Mouse (Mus musculus) forelimb bud, embryonic 11.5 days (tissue): ENCODE results near the gene Il18r1.
A peak's percentile ranks its signal among the peaks of the same experiment; 100 is the strongest.

ENCODE experiments used
- DNase-seq: peaks from one replicate; pipeline ENCODE4 v3.0.0-alpha.2; 2012; ENCODE audit warnings: low read depth, low spot score

Il18r1 gene

DNA sequence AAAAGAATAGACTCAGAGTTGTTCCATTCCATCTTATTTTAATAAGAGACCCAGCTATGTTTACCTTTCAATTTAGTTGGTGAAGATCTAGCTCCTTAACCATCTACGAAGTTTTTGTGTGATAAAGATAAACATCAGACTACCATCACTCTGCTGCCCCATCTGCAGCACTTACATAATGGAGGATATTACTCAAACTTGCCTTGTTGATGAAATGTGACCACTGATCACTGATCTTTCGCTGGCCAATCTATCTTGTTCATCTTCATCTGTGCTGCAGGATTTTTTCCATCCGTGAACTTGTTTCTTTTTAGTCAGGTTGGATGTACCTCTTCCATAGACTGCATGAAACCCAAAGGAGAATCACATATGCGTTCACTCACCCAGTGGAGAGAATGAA is 29.2 kb downstream of the Il18r1 start:
- DNase-seq = no peak

DNA sequence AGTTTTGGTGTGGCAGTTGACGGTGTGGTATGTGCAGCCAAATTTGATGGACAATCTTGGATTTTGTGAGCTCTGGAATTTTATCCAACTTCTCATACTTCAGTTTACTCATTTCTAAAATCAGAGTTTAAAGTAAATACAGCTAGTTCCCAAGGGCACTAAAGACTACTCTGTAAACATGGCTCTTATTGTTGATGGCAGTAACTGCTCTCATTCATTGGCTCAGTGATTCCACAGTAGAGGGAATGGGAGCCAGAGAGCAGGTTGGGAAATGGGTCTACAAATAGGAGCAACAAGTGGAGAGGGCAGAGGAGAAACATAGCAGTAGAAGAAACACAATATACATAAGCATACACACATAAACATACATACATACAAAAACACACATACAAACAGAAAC is 34.4 kb downstream of the Il18r1 start:
- no peak for DNase-seq

DNA sequence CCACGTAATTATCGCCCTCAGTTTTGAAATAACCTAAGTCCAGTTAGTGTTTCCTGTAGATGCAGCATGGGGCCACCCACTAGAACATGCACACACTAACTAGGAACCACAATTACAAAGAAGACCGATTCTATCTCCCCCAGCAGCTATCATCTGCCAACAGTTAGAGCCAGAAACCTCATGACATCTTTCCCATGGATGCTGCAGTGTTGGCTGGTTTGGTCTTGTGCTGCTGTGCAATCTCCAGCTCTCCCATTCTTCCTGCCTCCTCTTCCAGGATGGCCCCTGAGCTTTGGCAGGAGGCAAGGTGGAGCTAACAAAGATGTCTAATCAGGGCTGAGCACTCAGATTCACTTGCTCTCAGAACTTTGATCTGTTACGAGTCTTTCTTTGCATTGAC is 35.8 kb downstream of the Il18r1 start:
- DNase-seq = no peak

DNA sequence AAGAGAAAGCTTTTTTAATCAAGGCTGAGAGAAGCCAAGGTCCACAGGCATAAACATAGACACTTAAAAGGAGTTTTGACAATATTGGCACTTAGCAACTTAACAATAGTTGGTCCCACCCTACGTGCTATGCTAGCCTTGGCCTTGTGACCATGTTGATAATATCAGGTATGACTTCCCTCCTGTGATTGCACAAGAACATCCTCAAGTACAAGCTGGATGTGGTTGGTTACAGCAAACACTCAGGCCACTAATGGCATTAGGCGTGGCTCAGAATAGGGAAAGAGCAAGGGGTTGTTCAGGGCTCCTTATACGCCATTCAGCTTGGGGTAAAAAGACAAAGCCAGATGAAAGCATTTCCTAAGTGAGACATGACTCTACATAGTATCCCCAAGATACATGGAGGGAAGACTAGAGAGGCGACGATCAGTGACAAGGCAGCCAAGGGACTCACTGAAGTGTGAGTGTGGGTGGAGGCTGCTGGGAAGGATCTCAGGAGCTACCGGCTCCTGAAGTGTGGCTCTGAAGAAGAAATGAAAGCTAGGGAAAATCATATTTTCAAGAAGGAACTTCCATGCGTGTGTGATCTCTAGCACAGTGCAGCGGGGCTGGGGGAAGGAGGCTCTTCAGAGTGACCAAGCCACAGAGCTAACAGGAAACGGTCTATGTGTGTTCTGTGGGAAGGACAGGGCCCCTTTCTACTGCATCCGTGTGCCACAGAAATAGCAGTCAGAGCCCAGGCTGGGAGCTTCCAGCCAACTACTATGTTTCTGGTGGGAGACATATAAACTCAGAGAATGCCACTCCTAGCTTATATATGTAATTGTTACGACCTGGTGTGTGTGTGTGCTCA is 36.4 kb downstream of the Il18r1 start:
- no peak for DNase-seq

DNA sequence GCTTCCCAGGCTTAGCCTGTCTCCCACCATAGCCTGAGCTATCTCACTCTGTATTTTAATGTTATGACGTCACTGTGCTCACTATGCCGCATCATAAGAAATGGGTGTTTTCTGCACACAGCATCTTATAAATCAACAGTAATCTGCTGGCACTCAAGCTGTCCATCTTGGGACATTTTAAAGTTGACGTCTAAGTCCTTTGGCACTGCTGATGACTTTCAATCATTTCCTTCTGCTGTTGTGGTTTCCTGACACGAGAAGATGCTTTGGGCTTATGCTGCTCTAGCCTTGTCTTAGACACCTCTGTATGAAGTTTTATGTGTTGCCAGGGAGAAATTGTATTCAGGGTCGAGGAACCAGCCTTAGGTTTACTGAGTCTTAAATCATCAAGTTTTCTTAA is 39.2 kb downstream of the Il18r1 start:
- DNase-seq = no peak

DNA sequence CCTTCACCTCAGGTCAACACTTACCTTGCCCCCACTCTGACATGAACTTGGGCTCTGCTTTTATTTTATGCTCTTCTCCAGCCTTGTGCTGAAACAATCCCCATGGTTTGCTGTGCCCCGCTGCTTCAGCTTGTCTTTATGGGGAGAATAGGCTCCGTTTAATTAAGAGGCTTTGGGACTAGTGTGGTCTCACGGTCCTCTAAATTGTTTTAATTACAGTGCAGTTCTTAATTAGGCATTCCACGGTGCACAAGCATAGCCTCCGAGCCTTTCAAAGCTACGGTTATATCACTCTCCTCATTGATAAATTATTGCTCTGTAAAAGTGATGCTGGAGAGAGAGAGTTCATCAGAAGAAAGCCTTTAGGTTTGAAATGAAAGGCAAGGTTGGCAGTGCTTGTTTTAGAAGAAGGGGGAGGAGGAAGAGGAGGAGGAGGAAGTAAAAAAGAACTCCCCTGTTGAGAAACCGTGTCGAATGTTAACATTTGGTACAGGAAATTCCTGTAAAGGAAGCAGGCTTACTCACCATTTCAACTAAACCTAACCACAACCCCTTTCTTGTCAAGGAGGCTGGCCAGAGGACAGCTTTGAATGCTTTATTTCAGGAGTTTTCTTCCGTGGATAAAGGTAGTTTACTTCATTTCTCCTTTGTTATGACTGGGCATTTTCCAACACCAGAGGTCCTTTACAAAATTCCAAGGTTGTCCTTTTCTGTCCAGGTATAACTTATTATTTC is 49.7 kb downstream of the Il18r1 start, which contains the start of gene Il18rap:
TSS of gene Il18rap (plus strand) at position 512 of the 735 bp plus-strand sequence.
- peak; percentile 1 for DNase-seq

DNA sequence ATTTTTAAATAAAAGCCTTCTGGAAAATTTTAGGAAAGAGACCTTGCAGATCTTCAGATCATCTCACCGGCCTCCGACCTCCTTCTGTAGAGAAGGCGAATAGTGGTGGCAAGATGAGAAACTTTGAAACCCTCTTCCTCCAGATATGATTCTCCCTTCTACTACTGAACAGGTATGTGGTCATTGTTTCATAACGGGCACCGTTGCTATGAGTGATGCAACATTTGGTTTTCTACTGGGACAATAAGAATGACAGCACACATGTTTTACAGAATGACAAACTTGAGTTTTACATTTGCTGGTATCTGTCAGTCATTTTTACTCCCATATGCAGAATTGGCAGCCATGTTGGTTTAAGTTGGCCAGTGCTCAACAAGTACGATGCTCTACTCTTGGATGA is 51.0 kb downstream of the Il18r1 start:
- no peak for DNase-seq

DNA sequence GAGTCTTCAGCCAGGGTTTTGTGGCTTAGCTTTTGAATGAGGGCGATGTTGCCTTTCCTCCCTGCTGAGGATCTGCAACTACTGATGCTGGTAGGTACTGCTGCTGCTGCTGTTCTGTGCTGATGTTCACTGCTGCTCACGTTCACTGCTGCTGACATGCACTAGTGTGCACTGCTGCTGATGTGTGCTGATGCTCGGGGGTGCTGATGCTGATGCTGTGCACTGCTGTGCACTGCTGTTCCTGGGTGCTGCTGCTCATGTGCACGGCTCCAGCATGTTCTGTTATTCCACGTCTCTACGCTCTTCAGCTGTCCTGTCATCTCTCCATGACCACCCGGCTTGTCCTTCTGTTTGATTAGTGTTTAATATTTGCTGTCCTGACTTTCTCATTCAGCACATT is 57.6 kb downstream of the Il18r1 start:
- DNase-seq = no peak

DNA sequence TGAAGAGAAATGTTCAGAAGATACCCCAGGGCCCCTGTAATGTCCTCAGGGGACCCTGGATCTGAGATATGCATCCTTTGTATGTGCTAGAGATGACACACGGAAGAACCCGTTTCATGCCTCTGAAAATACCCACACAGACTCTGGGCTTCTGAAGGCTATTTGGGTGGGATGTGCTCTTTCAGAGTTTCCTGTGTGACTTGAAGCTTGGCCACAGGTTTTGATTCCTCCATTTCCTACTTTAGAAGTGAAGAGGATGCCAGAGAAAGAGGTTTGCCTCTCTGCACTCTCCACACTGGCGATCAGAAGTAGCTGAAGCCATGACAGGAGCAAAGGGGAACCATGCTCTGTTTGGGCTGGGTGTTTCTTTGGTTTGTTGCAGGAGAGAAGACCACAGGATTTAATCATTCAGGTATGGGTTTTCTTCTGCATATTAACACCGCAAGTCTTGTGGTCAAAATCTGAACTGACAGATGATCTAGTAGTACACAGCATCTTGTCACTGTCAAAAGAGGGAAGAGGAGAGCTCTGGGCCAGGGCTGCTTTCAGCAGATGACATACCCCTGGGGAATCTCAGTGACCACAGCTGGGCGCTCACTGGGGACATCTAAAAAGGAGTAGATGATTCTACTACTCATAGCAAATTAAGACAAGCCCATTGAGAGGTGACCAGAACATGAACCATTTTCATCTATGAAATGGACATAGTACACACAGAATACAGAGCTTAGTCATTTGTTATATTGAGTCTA is 58.8 kb downstream of the Il18r1 start:
- DNase-seq = no peak

DNA sequence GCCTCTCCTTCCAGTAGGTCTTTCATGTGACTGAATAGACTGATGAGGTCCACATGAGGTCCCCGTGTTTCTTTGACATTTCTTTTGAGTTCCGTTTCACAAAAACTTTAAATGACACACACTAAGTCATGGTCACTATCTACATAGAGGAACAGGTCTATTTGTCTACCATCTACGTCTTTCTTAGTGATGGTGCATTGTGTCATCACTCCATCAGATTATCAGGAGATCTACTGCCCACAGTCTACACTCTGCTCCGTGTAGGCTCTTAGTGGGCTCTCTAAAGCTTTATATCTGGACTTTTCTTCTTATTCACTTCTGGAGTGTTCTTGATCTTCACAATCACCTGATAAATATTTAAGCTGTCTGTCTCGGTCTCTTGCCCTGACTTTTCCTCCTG is 63.9 kb downstream of the Il18r1 start:
- DNase-seq = no peak

DNA sequence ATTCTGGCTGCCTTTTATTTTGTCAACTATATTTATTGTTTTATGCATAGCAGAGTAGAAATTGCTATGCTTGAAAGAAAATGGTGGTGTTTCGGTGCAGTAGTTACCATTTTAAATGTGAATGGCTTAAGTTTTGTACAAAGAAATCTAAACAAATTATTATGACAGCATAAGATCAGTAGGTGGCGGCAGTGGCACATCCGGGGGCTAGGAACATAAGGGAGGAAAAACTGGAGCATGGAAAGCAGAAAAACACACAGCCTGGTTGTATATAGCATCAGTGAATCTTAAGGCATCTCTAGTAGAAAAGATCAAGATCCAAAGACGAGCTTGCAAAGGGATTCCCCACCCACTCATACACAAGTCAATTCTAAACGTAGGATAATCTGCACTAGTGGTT is 72.2 kb downstream of the Il18r1 start:
- no peak for DNase-seq

DNA sequence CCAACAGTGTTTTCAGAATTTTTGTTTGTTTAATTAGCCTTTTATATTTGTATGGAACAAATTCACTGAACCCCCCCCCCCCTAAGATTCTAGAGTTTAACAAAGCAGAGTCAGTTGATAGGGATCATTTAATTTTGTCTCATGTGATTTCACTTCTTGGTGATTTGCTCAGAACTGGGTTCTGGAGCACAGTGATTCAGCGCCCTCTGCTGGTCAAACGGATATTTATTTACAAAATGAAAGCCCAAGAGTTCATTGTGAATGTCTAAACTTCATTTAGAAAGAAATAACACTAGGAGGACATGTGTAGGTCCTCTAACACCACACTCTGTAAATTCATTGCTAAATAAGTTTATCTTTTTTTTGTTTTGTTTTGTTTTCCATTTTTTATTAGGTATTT is 79.3 kb downstream of the Il18r1 start:
- DNase-seq = peak; percentile 69

DNA sequence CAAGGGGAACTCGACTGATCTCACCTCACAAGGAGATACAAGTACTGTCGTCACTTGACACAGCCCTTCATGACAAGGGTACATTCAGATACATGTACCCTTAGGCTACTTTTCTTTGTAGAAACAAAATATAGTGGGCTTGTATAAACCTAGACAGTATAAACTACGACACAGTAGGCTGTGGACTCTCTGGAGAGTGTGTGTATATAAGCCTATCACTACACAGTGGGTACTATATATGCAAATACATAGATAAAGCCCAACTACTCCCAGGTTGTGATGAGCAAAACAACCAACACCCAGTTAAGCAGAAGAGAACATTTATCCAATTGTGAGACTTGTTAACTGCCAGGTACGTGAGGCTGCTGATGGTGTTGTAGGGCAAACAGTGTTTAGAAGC is 81.3 kb downstream of the Il18r1 start:
- no peak for DNase-seq

DNA sequence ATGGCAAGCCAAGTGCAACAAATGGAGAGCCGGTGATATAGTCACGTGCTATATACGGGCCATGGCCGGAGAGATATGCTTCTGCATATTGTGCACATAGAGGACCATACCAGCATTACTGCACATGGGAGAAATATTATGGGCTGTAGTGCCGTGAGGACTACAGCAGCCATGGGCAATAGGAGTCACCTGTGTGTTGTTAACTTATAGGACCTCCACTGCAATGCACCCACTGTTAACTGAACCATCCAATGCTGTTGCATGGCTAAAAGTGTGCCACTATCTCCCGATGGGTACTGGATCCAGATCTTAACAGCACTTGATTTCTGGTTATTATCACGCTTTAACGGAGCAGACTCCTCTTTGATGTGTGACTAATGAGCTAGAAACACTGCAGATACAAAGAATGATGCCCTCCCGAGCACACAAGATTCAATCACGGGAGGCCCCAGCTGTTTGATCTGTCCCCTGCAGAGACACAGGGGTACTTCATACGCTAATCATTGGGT is 81.8 kb downstream of the Il18r1 start:
- no peak for DNase-seq

DNA sequence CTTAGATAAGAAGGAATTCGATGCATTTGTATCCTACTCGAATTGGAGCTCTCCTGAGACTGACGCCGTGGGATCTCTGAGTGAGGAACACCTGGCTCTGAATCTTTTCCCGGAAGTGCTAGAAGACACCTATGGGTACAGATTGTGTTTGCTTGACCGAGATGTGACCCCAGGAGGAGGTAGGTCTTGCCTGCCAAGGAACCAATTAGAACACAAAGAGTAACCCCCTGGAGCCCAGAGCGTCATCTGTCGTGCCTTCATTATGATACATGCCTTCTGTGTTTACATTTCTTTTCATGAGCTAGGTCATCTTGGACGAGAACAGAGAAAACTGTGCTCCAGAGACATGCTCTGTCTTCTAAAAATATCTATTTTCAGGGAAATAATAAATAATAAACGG is 82.4 kb downstream of the Il18r1 start:
- no peak for DNase-seq
